Mouse (Mus musculus) hindbrain, embryonic 12.5 days (tissue): ENCODE measurements around the gene Thsd7b. TPM values are rescaled to one million over a fixed set of nuclear protein-coding genes. Genes with fewer than 3 reads are reported as not detected.

Experiments
- ATAC-seq: fragments of 200-750 bp; cut with Nextera tagmentation; 2 replicates; pipeline ENCODE4 v1.8.0; 2017; ENCODE audit warnings: moderate TSS enrichment; ENCODE audit not compliant: low FRiP score
- H3K27ac ChIP-seq: fragments of 300-500 bp; sonication (generic); 2 replicates; pipeline ENCODE4 v1.5.1; 2016; ENCODE audit warnings: mild to moderate bottlenecking
- H3K27me3 ChIP-seq: fragments of 300-500 bp; sonication (generic); 2 replicates; pipeline ENCODE4 v1.6.1; 2016; ENCODE audit warnings: mild to moderate bottlenecking
- H3K36me3 ChIP-seq: fragments of 300-500 bp; sonication (generic); 2 replicates; pipeline ENCODE4 v1.6.1; 2016; ENCODE audit warnings: mild to moderate bottlenecking
- H3K4me1 ChIP-seq: fragments of 300-500 bp; sonication (generic); 2 replicates; pipeline ENCODE4 v1.6.1; 2016
- H3K4me2 ChIP-seq: fragments of 300-500 bp; sonication (generic); replicated peaks from 2 replicates; pipeline ENCODE4 v1.6.1; 2016; ENCODE audit warnings: mild to moderate bottlenecking
- H3K4me3 ChIP-seq: fragments of 300-500 bp; sonication (generic); 2 replicates; pipeline ENCODE4 v1.5.1; 2016; ENCODE audit warnings: mild to moderate bottlenecking
- H3K9ac ChIP-seq: fragments of 300-500 bp; sonication (generic); 2 replicates; pipeline ENCODE4 v1.6.1; 2016; ENCODE audit warnings: mild to moderate bottlenecking, moderate library complexity
- H3K9me3 ChIP-seq: fragments of 300-500 bp; sonication (generic); replicated peaks from 2 replicates; pipeline ENCODE4 v1.6.1; 2016; ENCODE audit warnings: mild to moderate bottlenecking
- WGBS: fragments of 180-500 bp; shearing (Covaris S2); methylation state at CpG from one replicate; pipeline ENCODE4 v1.1.7; 2016; 5-methylcytosine and 5-hydroxymethylcytosine counted together
- polyA plus RNA-seq: library from polyadenylated mRNA; unstranded; fragments of >200 nt; fragmentation: Nextera tagmentation; extraction: Ambion mirVana; gene quantifications from 2 replicates; pipeline ENCODE4 v1.2.1, GENCODE M21; 2016

The Thsd7b gene
- polyA plus RNA-seq, 1 experiment from 2014 or later, result 14.7 TPM

- ATAC-seq, result no peak
- Histone ChIP-seq H3K4me1 (no peaks in the 10 kb centered on the region), H3K27ac (no peak overlapping the region), H3K9me3 (no peaks in the 10 kb centered on the region), H3K27me3 (no peaks in the 10 kb centered on the region), H3K9ac (no peak overlapping the region), H3K4me3 (no peak overlapping the region), H3K4me2 (no peak overlapping the region), H3K36me3 (no peaks in the 10 kb centered on the region)
- WGBS, result 86% methylated on average over 1 of the region's 1 CpGs
Measured at GRCm38 (mm10) chr1:129705701-129706100, 432.6 kb downstream of the Thsd7b start.

- WGBS, result 93% methylated on average over 3 of the region's 3 CpGs
- no peaks in the 10 kb centered on the region for H3K4me1 ChIP-seq
Measured at GRCm38 (mm10) chr1:129712706-129713105, 439.6 kb downstream of the Thsd7b start.

GRCm38 (mm10) chr1:129713571-129713970 lies 440.5 kb downstream of the Thsd7b start:
- H3K4me2 ChIP-seq, result no peak overlapping the region
- H3K9me3 ChIP-seq, result no peaks in the 10 kb centered on the region
- H3K27me3 ChIP-seq, result no peaks in the 10 kb centered on the region
- H3K4me1 ChIP-seq, result no peaks in the 10 kb centered on the region
- no peak for ATAC-seq
- H3K9ac ChIP-seq, result no peak overlapping the region
- no peaks in the 10 kb centered on the region for H3K36me3 ChIP-seq
- 97% methylated on average over 3 of the region's 3 CpGs for WGBS
- no peak overlapping the region for H3K4me3 ChIP-seq
- H3K27ac ChIP-seq, result no peak overlapping the region

More at GRCm38 (mm10) chr1:129712706-129713105, 439.6 kb downstream of the Thsd7b start:
- no peak overlapping the region for H3K9ac ChIP-seq
- ATAC-seq, result no peak
- H3K36me3 ChIP-seq, result no peaks in the 10 kb centered on the region
- no peak overlapping the region for H3K27ac ChIP-seq
- no peak overlapping the region for H3K4me2 ChIP-seq
- H3K27me3 ChIP-seq, result no peaks in the 10 kb centered on the region
- H3K4me3 ChIP-seq, result no peak overlapping the region
- no peaks in the 10 kb centered on the region for H3K9me3 ChIP-seq

GRCm38 (mm10) chr1:129719592-129719991 lies 446.5 kb downstream of the Thsd7b start:
- Histone ChIP-seq H3K4me2 (no peak overlapping the region), H3K9me3 (no peaks in the 10 kb centered on the region), H3K9ac (no peak overlapping the region), H3K27ac (no peak overlapping the region), H3K4me3 (no peak overlapping the region), H3K4me1 (no peaks in the 10 kb centered on the region), H3K27me3 (no peaks in the 10 kb centered on the region), H3K36me3 (no peaks in the 10 kb centered on the region)
- no peak for ATAC-seq

- no peak for ATAC-seq
- H3K27me3 ChIP-seq, result no peaks in the 10 kb centered on the region
- H3K27ac ChIP-seq, result no peak overlapping the region
- no peak overlapping the region for H3K4me2 ChIP-seq
- H3K36me3 ChIP-seq, result no peaks in the 10 kb centered on the region
- no peaks in the 10 kb centered on the region for H3K9me3 ChIP-seq
- WGBS, result 87% methylated on average over 2 of the region's 2 CpGs
- no peaks in the 10 kb centered on the region for H3K4me1 ChIP-seq
- no peak overlapping the region for H3K9ac ChIP-seq
- no peak overlapping the region for H3K4me3 ChIP-seq
Measured at GRCm38 (mm10) chr1:129731991-129732390, 458.9 kb downstream of the Thsd7b start.

- Histone ChIP-seq H3K27ac (no peak overlapping the region), H3K27me3 (no peaks in the 10 kb centered on the region), H3K4me1 (no peaks in the 10 kb centered on the region), H3K4me2 (no peak overlapping the region), H3K9me3 (no peaks in the 10 kb centered on the region), H3K9ac (no peak overlapping the region), H3K4me3 (no peak overlapping the region), H3K36me3 (no peaks in the 10 kb centered on the region)
- no peak for ATAC-seq
- WGBS, result 72% methylated on average over 3 of the region's 3 CpGs
Measured at GRCm38 (mm10) chr1:129747595-129747994, 474.5 kb downstream of the Thsd7b start.

- 63% methylated on average over 1 of the region's 1 CpGs for WGBS
Measured at GRCm38 (mm10) chr1:129756548-129757240, 483.6 kb downstream of the Thsd7b start.

GRCm38 (mm10) chr1:129759003-129759402 lies 485.9 kb downstream of the Thsd7b start:
- ATAC-seq, result no peak
- Histone ChIP-seq H3K9me3 (no peaks in the 10 kb centered on the region), H3K4me2 (no peak overlapping the region), H3K4me3 (no peak overlapping the region), H3K27ac (no peak overlapping the region), H3K4me1 (0 out of 2 replicates have a peak, but pooled peaks cover 5% of the 10 kb centered on the region), H3K27me3 (no peaks in the 10 kb centered on the region), H3K36me3 (no peaks in the 10 kb centered on the region), H3K9ac (no peak overlapping the region)
- 71% methylated on average over 1 of the region's 1 CpGs for WGBS

More at GRCm38 (mm10) chr1:129756548-129757240, 483.6 kb downstream of the Thsd7b start:
- no peak overlapping the region for H3K4me3 ChIP-seq
- no peaks in the 10 kb centered on the region for H3K36me3 ChIP-seq
- H3K9ac ChIP-seq, result no peak overlapping the region
- 0 out of 2 replicates have a peak, but pooled peaks cover 5% of the 10 kb centered on the region for H3K4me1 ChIP-seq
- ATAC-seq, result peak; percentile 56; the same call in 1 of the 2 replicates
- no peak overlapping the region for H3K27ac ChIP-seq
- H3K9me3 ChIP-seq, result no peaks in the 10 kb centered on the region
- H3K27me3 ChIP-seq, result no peaks in the 10 kb centered on the region
- no peak overlapping the region for H3K4me2 ChIP-seq

- no peak overlapping the region for H3K4me3 ChIP-seq
- H3K4me1 ChIP-seq, result 0 out of 2 replicates have a peak, but pooled peaks cover 5% of the 10 kb centered on the region
- H3K4me2 ChIP-seq, result no peak overlapping the region
- no peak overlapping the region for H3K9ac ChIP-seq
- no peak for ATAC-seq
- no peak overlapping the region for H3K27ac ChIP-seq
- 72% methylated on average over 1 of the region's 1 CpGs for WGBS
- no peaks in the 10 kb centered on the region for H3K36me3 ChIP-seq
- H3K27me3 ChIP-seq, result no peaks in the 10 kb centered on the region
- no peaks in the 10 kb centered on the region for H3K9me3 ChIP-seq
Measured at GRCm38 (mm10) chr1:129761234-129761633, 488.1 kb downstream of the Thsd7b start.

GRCm38 (mm10) chr1:129764748-129765147 lies 491.6 kb downstream of the Thsd7b start:
- no peaks in the 10 kb centered on the region for H3K36me3 ChIP-seq
- no peak for ATAC-seq
- H3K9me3 ChIP-seq, result no peaks in the 10 kb centered on the region
- no peak overlapping the region for H3K9ac ChIP-seq
- WGBS, result 56% methylated on average over 2 of the region's 2 CpGs
- H3K4me3 ChIP-seq, result no peak overlapping the region
- H3K4me2 ChIP-seq, result no peak overlapping the region
- H3K27me3 ChIP-seq, result no peaks in the 10 kb centered on the region
- H3K4me1 ChIP-seq, result no peaks in the 10 kb centered on the region
- H3K27ac ChIP-seq, result no peak overlapping the region

GRCm38 (mm10) chr1:129777055-129777454 lies 504.0 kb downstream of the Thsd7b start:
- 92% methylated on average over 5 of the region's 5 CpGs for WGBS
- no peak overlapping the region for H3K27ac ChIP-seq
- H3K36me3 ChIP-seq, result no peaks in the 10 kb centered on the region
- no peaks in the 10 kb centered on the region for H3K27me3 ChIP-seq
- no peak for ATAC-seq
- no peaks in the 10 kb centered on the region for H3K9me3 ChIP-seq
- H3K9ac ChIP-seq, result no peak overlapping the region
- H3K4me2 ChIP-seq, result no peak overlapping the region
- H3K4me1 ChIP-seq, result no peaks in the 10 kb centered on the region
- H3K4me3 ChIP-seq, result no peak overlapping the region

- ATAC-seq, result no peak
- no peaks in the 10 kb centered on the region for H3K36me3 ChIP-seq
- H3K4me1 ChIP-seq, result no peaks in the 10 kb centered on the region
- WGBS, result 80% methylated on average over 4 of the region's 4 CpGs
- H3K9me3 ChIP-seq, result no peaks in the 10 kb centered on the region
- no peak overlapping the region for H3K4me2 ChIP-seq
- no peak overlapping the region for H3K9ac ChIP-seq
- H3K4me3 ChIP-seq, result no peak overlapping the region
- H3K27me3 ChIP-seq, result no peaks in the 10 kb centered on the region
- H3K27ac ChIP-seq, result no peak overlapping the region
Measured at GRCm38 (mm10) chr1:129779506-129779905, 506.4 kb downstream of the Thsd7b start.

GRCm38 (mm10) chr1:129780589-129780988 lies 507.5 kb downstream of the Thsd7b start:
- Histone ChIP-seq H3K9me3 (no peaks in the 10 kb centered on the region), H3K4me2 (no peak overlapping the region)

More at GRCm38 (mm10) chr1:129780589-129780988, 507.5 kb downstream of the Thsd7b start:
- no peak overlapping the region for H3K4me3 ChIP-seq
- H3K36me3 ChIP-seq, result no peaks in the 10 kb centered on the region
- ATAC-seq, result no peak
- 46% methylated on average over 1 of the region's 1 CpGs for WGBS
- H3K27me3 ChIP-seq, result no peaks in the 10 kb centered on the region
- no peak overlapping the region for H3K9ac ChIP-seq
- no peaks in the 10 kb centered on the region for H3K4me1 ChIP-seq
- no peak overlapping the region for H3K27ac ChIP-seq
